Mouse (Mus musculus) heart, embryonic 16.5 days (tissue): ENCODE data around the gene Wdr24. TPM values are rescaled to one million over a fixed set of nuclear protein-coding genes. Genes with fewer than 3 reads are reported as not detected.
"Not testable (repeated sequence)": the region's sequence is repeated elsewhere in the genome, so short reads cannot be mapped to it uniquely, and the experiment has no call there.

Experiments used
- ATAC-seq: fragments of 200-750 bp; cut with Nextera tagmentation; replicated peaks from 2 replicates; pipeline ENCODE4 v1.8.0; 2017; ENCODE audit warnings: moderate number of reproducible peaks; ENCODE audit not compliant: insufficient read depth, low FRiP score; ENCODE audit errors: extremely low read depth
- H3K27ac ChIP-seq: fragments of 300-500 bp; sonication (generic); 2 replicates; pipeline ENCODE4 v1.5.1; 2014; ENCODE audit warnings: mild to moderate bottlenecking, low read length, control low read depth, moderate library complexity
- H3K27me3 ChIP-seq: fragments of 300-500 bp; sonication (generic); 2 replicates; pipeline ENCODE4 v1.6.1; 2014; ENCODE audit warnings: low read length, mixed read lengths; ENCODE audit not compliant: control insufficient read depth, insufficient read depth
- H3K36me3 ChIP-seq: fragments of 300-500 bp; sonication (generic); 2 replicates; pipeline ENCODE4 v1.6.1; 2014; ENCODE audit not compliant: control insufficient read depth, insufficient read depth
- H3K4me1 ChIP-seq: fragments of 300-500 bp; sonication (generic); 2 replicates; pipeline ENCODE4 v1.6.1; 2014; ENCODE audit warnings: low read length, mixed read lengths; ENCODE audit not compliant: control insufficient read depth, insufficient read depth
- H3K4me2 ChIP-seq: fragments of 300-500 bp; sonication (generic); 2 replicates; pipeline ENCODE4 v1.6.1; 2014; ENCODE audit warnings: low read depth, mild to moderate bottlenecking, control low read depth, low read length
- H3K4me3 ChIP-seq: fragments of 300-500 bp; sonication (generic); 2 replicates; pipeline ENCODE4 v1.5.1; 2014; ENCODE audit warnings: mild to moderate bottlenecking, control low read depth, low read length
- H3K9ac ChIP-seq: fragments of 300-500 bp; sonication (generic); 2 replicates; pipeline ENCODE4 v1.6.1; 2014; ENCODE audit warnings: low read length, control low read depth
- H3K9me3 ChIP-seq: fragments of 300-500 bp; sonication (generic); replicated peaks from 2 replicates; pipeline ENCODE4 v1.6.1; 2016; ENCODE audit warnings: low read length; ENCODE audit not compliant: control insufficient read depth
- WGBS: fragments of 180-500 bp; shearing (Covaris S2); extraction: QIAGEN DNeasy Blood & Tissue Kit; methylation state at CpG from one replicate; pipeline ENCODE4 v1.1.7; 2014; 5-methylcytosine and 5-hydroxymethylcytosine counted together
- polyA plus RNA-seq: library from polyadenylated mRNA; unstranded; fragments of >200 nt; fragmentation: Nextera tagmentation; extraction: Ambion mirVana; gene quantifications from 2 replicates; pipeline ENCODE4 v1.2.1, GENCODE M21; 2015

Gene Wdr24
- polyA plus RNA-seq, 1 experiment from 2014 or later, result 18.7 TPM

- Histone ChIP-seq H3K9me3 (no peaks in the 10 kb centered on the region), H3K4me3 (peak within 1 kb of the TSS; percentile 92), H3K27ac (no peak within 1 kb of the TSS; the same call in 1 of the 2 replicates), H3K9ac (peak within 1 kb of the TSS; percentile 84), H3K36me3 (no peaks in the 10 kb centered on the region), H3K27me3 (no peaks in the 10 kb centered on the region), H3K4me1 (peaks cover 21% of the 10 kb centered on the region), H3K4me2 (peak within 1 kb of the TSS; percentile 93)
- peak; percentile 85 for ATAC-seq
- 0% methylated on average over 35 of the region's 35 CpGs for WGBS
Observed at GRCm38 (mm10) chr17:25796951-25797369, 26.5 kb upstream of the Wdr24 start, which contains the start of gene Metrn. TSS of gene Metrn (minus strand) at chr17:25797136.

GRCm38 (mm10) chr17:25801029-25801428, 22.4 kb upstream of the Wdr24 start:
- WGBS, result 6% methylated on average over 6 of the region's 6 CpGs
- no peak overlapping the region for H3K9ac ChIP-seq
- no peak for ATAC-seq

GRCm38 (mm10) chr17:25802825-25803517, 20.5 kb upstream of the Wdr24 start:
- no peak overlapping the region for H3K27ac ChIP-seq
- peak; percentile 80 for ATAC-seq
- H3K4me1 ChIP-seq, result peaks cover 9% of the 10 kb centered on the region
- H3K36me3 ChIP-seq, result no peaks in the 10 kb centered on the region
- no peak overlapping the region for H3K4me2 ChIP-seq
- no peak overlapping the region for H3K4me3 ChIP-seq
- WGBS, result 6% methylated on average over 10 of the region's 10 CpGs
- H3K27me3 ChIP-seq, result peaks cover 8% of the 10 kb centered on the region
- H3K9ac ChIP-seq, result no peak overlapping the region; the same call in 1 of the 2 replicates
- H3K9me3 ChIP-seq, result no peaks in the 10 kb centered on the region

More at GRCm38 (mm10) chr17:25801029-25801428, 22.4 kb upstream of the Wdr24 start:
- H3K4me3 ChIP-seq, result no peak overlapping the region
- peaks cover 3% of the 10 kb centered on the region; the same call in 1 of the 2 replicates for H3K27me3 ChIP-seq
- no peaks in the 10 kb centered on the region for H3K36me3 ChIP-seq
- no peaks in the 10 kb centered on the region for H3K9me3 ChIP-seq
- peaks cover 17% of the 10 kb centered on the region for H3K4me1 ChIP-seq
- no peak overlapping the region for H3K27ac ChIP-seq
- no peak overlapping the region for H3K4me2 ChIP-seq

GRCm38 (mm10) chr17:25806507-25806906, 16.9 kb upstream of the Wdr24 start:
- peaks cover 19% of the 10 kb centered on the region for H3K4me1 ChIP-seq

GRCm38 (mm10) chr17:25807452-25807851, 16.0 kb upstream of the Wdr24 start:
- ATAC-seq, H3K9ac ChIP-seq, H3K9me3 ChIP-seq, H3K4me2 ChIP-seq, H3K4me3 ChIP-seq, H3K27ac ChIP-seq, H3K36me3 ChIP-seq: not testable (repeated sequence)
- Histone ChIP-seq H3K4me1 (peaks cover 19% of the 10 kb centered on the region), H3K27me3 (peaks cover 48% of the 10 kb centered on the region)
- WGBS, result 41% methylated on average over 2 of the region's 2 CpGs

More at GRCm38 (mm10) chr17:25806507-25806906, 16.9 kb upstream of the Wdr24 start:
- H3K36me3 ChIP-seq, result no peaks in the 10 kb centered on the region
- H3K4me2 ChIP-seq, result no peak overlapping the region
- H3K9ac ChIP-seq, result no peak overlapping the region
- ATAC-seq, result no peak
- peaks cover 39% of the 10 kb centered on the region for H3K27me3 ChIP-seq
- H3K27ac ChIP-seq, result no peak overlapping the region
- no peaks in the 10 kb centered on the region for H3K9me3 ChIP-seq
- WGBS, result 86% methylated on average over 4 of the region's 4 CpGs
- H3K4me3 ChIP-seq, result no peak overlapping the region

- Histone ChIP-seq H3K36me3 (no peaks in the 10 kb centered on the region), H3K4me1 (peaks cover 14% of the 10 kb centered on the region), H3K9ac (no peak overlapping the region), H3K9me3 (no peaks in the 10 kb centered on the region), H3K27ac (no peak overlapping the region), H3K4me2 (no peak overlapping the region; the same call in 1 of the 2 replicates), H3K27me3 (peaks cover 54% of the 10 kb centered on the region), H3K4me3 (peak overlapping the region; percentile 70; the same call in 1 of the 2 replicates)
- WGBS, result 27% methylated on average over 5 of the region's 5 CpGs
- ATAC-seq, result no peak
Observed at GRCm38 (mm10) chr17:25808028-25808427, 15.4 kb upstream of the Wdr24 start.

GRCm38 (mm10) chr17:25808789-25809605, 14.4 kb upstream of the Wdr24 start, which contains the start of gene Fbxl16:
TSS of gene Fbxl16 (plus strand) at chr17:25809085.
- Histone ChIP-seq H3K4me2 (peak within 1 kb of the TSS; percentile 98), H3K4me1 (peaks cover 12% of the 10 kb centered on the region), H3K4me3 (peak within 1 kb of the TSS; percentile 70), H3K9ac (peak within 1 kb of the TSS; percentile 67), H3K27ac (no peak within 1 kb of the TSS), H3K27me3 (peaks cover 55% of the 10 kb centered on the region), H3K9me3 (no peaks in the 10 kb centered on the region), H3K36me3 (no peaks in the 10 kb centered on the region)
- under 1% methylated on average over 78 of the region's 100 CpGs for WGBS
- peak; percentile 63 for ATAC-seq

- H3K27me3 ChIP-seq, result peaks cover 55% of the 10 kb centered on the region
- H3K4me1 ChIP-seq, result peaks cover 12% of the 10 kb centered on the region
- H3K4me3 ChIP-seq, result peak overlapping the region; percentile 70
- no peak overlapping the region for H3K27ac ChIP-seq
- WGBS, result 7% methylated on average over 24 of the region's 25 CpGs
- H3K4me2 ChIP-seq, result peak overlapping the region; percentile 98
- no peaks in the 10 kb centered on the region for H3K36me3 ChIP-seq
- no peak for ATAC-seq
- no peaks in the 10 kb centered on the region for H3K9me3 ChIP-seq
- peak overlapping the region; percentile 67 for H3K9ac ChIP-seq
Observed at GRCm38 (mm10) chr17:25809606-25810340, 13.7 kb upstream of the Wdr24 start.
